Mouse (Mus musculus) gastrocnemius, postnatal 14 days (tissue): ENCODE results near the gene Apobec2. TPM values are rescaled to one million over a fixed set of nuclear protein-coding genes. Genes with fewer than 3 reads are reported as not detected.
A peak's percentile ranks its signal among the peaks of the same experiment; 100 is the strongest.

ENCODE experiments used
- DNase-seq: peaks from one replicate; pipeline ENCODE4 v3.0.0; 2021; ENCODE audit warnings: mixed read lengths
- intact Hi-C: fragments of 180-260 bp; cut with DNase I; formaldehyde crosslinking; loops from one replicate; pipeline ENCODE4 v1.15.1; 2025; ENCODE audit warnings: low total_unique reads
- total RNA-seq, 2 experiments: library from RNA; stranded (reverse); gene quantifications; 2 replicates each; pipeline ENCODE4 v1.2.3; 2021

The Apobec2 gene
- total RNA-seq, 2 experiments from 2014 or later: 589 to 629 TPM

GRCm38 (mm10) chr17:48443542-48444145, 10.9 kb upstream of the Apobec2 start:
- DNase-seq: no peak
- intact Hi-C loops: no loop called here

GRCm38 (mm10) chr17:48442745-48443457, 10.2 kb upstream of the Apobec2 start:
- no peak for DNase-seq
- intact Hi-C loops: no loop called here

- peak; percentile 68 for DNase-seq
These were observed 4.7 kb upstream of the Apobec2 start for GRCm38 (mm10) chr17:48437421-48437911.

GRCm38 (mm10) chr17:48436487-48436886, 3.8 kb upstream of the Apobec2 start:
- intact Hi-C loops: no loop called here

More at GRCm38 (mm10) chr17:48437421-48437911, 4.7 kb upstream of the Apobec2 start:
- intact Hi-C loops: no loop called here

GRCm38 (mm10) chr17:48434479-48434878, 1.7 kb upstream of the Apobec2 start:
- intact Hi-C loops: no loop called here
- DNase-seq: no peak

More at GRCm38 (mm10) chr17:48436487-48436886, 3.8 kb upstream of the Apobec2 start:
- peak; percentile 43 for DNase-seq

- intact Hi-C loops: no loop called here
- DNase-seq: no peak
These were observed 1.1 kb upstream of the Apobec2 start for GRCm38 (mm10) chr17:48433689-48434330.

GRCm38 (mm10) chr17:48433006-48433655, 401 bp upstream of the Apobec2 start:
- DNase-seq: no peak
- intact Hi-C loops: no loop called here

GRCm38 (mm10) chr17:48431054-48431453, 1.7 kb downstream of the Apobec2 start:
- intact Hi-C loops: no loop called here
- no peak for DNase-seq

GRCm38 (mm10) chr17:48430394-48430793, 2.3 kb downstream of the Apobec2 start:
- DNase-seq: no peak

GRCm38 (mm10) chr17:48427852-48428530, 4.7 kb downstream of the Apobec2 start:
- intact Hi-C loops: no loop called here
- no peak for DNase-seq

More at GRCm38 (mm10) chr17:48430394-48430793, 2.3 kb downstream of the Apobec2 start:
- intact Hi-C loops: no loop called here

- intact Hi-C loops: no loop called here
- peak; percentile 54 for DNase-seq
These were observed 5.6 kb downstream of the Apobec2 start for GRCm38 (mm10) chr17:48426991-48427750.

- DNase-seq: no peak
These were observed 6.7 kb downstream of the Apobec2 start for GRCm38 (mm10) chr17:48425823-48426612.

GRCm38 (mm10) chr17:48424237-48424636, 8.5 kb downstream of the Apobec2 start:
- intact Hi-C loops: no loop called here
- no peak for DNase-seq

More at GRCm38 (mm10) chr17:48425823-48426612, 6.7 kb downstream of the Apobec2 start:
- intact Hi-C loops: no loop called here

GRCm38 (mm10) chr17:48419571-48419970, 13.2 kb downstream of the Apobec2 start:
- intact Hi-C loops: no loop called here
- no peak for DNase-seq

- DNase-seq: no peak
- intact Hi-C loops: no loop called here
These were observed 13.9 kb downstream of the Apobec2 start for GRCm38 (mm10) chr17:48418781-48419180.

- no peak for DNase-seq
- intact Hi-C loops: no loop called here
These were observed 14.6 kb downstream of the Apobec2 start for GRCm38 (mm10) chr17:48418174-48418573.

- intact Hi-C loops: loop anchor here (2.0 kb wide), 1 partner anchor 183 kb away; no protein-coding TSS in a partner anchor
- no peak for DNase-seq
These were observed 15.2 kb downstream of the Apobec2 start for GRCm38 (mm10) chr17:48417521-48417920.
